Mouse (Mus musculus) spleen, postnatal 36 days (tissue): Measurements from ENCODE around the gene Pnkd.
"Not testable (repeated sequence)": the region's sequence is repeated elsewhere in the genome, so short reads cannot be mapped to it uniquely, and the experiment has no call there.

Experiments used
- DNase-seq, 2 experiments: peaks; one replicate each; pipeline ENCODE4 v3.0.0; 2022; ENCODE audit warnings: low spot score in 2 of 2, mixed read lengths in 1 of 2

Gene Pnkd

DNA sequence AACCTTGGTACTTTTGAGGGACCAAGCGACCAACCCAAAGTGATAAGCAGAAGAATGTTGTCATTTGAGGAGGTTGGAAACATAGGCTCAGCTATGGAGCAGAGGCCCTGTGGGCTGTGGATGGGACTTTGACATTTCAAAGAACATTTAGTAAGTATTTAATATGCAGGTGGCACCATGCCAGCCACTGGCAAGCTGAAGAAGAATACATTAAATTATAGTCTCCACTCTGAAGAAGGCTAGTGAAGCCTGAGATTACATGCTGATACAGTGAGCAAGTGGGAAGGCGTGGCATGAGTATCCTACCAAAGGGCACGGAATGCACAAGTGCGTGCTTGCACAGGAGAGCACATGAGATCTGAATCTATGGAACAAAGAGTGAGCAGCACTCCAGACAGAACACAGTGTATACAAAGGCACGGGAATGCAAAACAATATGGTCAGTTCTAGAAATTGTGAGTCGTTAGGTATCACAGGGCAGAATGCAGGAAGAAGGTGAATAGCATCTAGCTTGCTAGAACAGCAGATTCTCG is 45.2 kb downstream of the Pnkd start:
- DNase-seq = no peak

- no peak for DNase-seq
Observed at GRCm38 (mm10) chr1:74331046-74331681, 46.4 kb downstream of the Pnkd start.

DNA sequence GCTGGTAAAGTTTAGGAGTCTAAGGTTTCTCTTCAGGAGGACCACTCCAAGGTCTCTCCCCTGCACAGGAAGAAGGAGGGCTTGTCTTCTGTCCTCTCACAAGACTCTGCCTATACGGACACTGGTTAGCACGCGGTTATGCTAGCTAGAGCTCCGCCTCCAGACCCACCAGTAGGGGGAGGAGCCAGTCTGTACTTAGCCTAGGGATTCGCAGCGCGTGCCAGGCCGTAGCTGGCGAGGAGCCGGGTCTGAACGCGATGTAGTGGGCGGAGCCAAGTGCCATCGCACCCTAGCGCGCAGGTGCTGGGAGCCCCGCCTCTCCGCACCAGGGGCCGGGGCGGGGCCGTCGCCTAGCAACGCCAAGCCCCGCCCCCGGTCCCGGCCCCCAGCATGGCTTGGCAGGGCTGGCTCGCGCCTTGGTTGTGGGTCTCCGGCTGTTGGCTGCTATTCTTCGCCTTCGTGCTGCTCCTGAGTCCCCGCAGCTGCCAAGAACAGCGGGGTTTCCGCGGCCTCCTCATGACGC is 47.6 kb downstream of the Pnkd start:
- DNase-seq = peak; percentile 93

GRCm38 (mm10) chr1:74332930-74333329 is 48.2 kb downstream of the Pnkd start:
- no peak for DNase-seq

GRCm38 (mm10) chr1:74334607-74335006 is 49.9 kb downstream of the Pnkd start:
- DNase-seq = no peak

DNA sequence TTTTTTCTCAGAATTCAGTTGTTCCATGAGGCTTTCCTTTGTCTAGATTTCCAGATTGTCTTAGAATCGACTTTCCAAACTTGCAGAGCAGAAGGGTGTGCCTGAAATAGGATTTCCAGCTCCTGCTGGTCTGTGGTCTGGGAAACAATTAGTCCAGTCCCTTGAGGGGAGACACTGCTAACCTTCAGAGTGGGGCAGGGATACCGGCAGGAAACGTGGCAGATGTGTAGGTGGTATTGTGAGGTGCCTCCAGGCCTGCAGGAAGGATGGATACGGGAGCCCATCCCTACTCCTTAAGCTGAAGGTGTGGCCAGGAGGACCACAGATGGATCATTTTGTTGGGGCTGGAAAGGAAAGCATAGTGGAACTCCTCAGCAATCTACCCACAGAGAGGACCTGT is 50.3 kb downstream of the Pnkd start:
- DNase-seq = no peak

DNA sequence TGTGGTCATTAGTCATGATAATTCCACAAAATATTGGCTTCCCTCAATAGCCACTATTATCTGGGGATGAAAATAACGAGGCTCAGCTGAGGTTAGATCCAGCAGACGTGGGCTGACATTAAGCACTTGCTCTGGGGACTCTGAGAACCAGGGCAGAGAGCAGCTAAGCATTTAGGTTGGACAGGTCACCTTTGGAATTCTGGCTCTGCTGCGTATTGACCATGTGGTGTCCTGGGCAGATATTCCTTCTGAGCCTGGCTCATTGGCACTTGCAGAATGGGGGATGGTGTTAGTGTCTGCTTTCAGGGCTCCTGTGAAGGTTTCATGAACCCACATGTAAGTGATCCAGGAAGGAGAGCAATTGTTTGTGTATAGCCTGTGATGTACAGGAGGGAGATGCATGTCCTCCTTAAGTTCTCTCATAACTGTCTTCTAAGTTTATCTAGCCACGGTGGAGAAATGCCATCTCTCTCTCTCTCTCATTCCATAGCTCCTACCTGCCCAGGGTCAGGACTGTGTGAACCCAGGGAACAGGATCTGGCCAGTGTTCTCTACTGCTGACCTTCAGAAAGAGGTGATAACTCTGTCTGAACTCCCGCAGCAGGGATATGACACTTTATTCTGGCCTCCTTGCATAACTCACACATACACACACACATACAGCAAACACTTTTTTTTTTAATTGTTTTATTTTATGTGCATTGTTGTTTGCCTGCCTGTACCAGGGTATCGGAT is 50.9 kb downstream of the Pnkd start:
- no peak for DNase-seq

- no peak for DNase-seq
Observed at GRCm38 (mm10) chr1:74337241-74337771, 52.6 kb downstream of the Pnkd start.

DNA sequence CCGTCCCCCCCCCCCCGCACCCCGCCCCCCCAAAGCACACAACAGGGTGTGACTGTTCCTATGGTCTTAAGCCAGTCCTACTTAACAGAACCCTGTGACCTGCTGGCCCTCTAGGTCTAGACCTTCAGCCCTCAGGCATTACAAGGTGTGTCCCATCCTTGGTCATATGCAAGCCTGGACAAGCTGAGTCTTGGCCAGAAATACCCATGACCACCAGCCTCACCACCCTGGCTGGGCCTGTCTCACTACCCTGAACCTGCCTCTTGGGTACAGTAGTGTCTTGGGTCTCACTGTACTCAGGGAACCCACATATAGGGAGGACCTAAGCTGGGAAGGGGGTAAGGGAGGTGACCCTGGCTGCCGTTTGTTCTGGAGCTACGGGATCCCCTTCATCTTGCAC is 53.3 kb downstream of the Pnkd start:
- no peak for DNase-seq

DNA sequence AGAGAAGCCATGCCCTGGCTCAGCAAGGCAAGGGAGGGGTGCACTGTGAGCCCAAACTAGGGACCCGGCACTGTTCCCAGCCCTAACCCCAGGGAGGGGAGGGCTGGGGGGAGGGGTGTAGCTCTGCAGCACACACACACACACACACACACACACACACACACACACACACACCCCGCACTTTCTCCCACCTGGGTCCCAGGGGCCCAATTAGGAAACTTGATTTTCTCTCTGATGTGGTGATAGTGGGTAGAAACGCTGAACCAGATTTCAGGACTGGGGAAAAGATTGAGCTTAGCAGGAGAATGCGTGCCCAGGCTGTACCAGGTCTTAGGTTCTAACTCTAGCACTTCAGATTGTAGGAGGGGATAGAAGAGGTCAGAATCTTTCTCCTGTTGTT is 53.9 kb downstream of the Pnkd start:
- DNase-seq = no peak

- DNase-seq = no peak
Observed at GRCm38 (mm10) chr1:74339917-74340316, 55.2 kb downstream of the Pnkd start.

DNA sequence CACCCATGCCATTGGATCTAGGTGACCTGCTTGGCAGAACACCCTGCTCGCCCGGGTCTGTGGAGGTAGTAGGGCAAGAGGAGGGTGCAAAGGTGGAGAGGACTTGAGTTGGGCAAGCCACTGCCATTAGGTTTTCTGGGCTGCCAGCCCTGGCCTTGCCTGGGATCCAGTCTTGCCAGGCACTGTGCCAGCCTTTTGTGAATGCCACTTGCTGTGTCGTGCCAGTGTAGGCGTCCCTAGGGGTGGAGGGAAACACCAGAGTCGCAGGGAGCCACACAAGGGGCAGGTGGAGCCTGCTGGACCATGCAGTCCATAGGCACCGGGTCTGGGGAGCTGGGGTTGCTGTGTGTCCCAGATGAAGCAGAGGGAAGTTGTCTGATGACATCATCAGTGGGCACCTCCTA is 55.6 kb downstream of the Pnkd start:
- no peak for DNase-seq

DNA sequence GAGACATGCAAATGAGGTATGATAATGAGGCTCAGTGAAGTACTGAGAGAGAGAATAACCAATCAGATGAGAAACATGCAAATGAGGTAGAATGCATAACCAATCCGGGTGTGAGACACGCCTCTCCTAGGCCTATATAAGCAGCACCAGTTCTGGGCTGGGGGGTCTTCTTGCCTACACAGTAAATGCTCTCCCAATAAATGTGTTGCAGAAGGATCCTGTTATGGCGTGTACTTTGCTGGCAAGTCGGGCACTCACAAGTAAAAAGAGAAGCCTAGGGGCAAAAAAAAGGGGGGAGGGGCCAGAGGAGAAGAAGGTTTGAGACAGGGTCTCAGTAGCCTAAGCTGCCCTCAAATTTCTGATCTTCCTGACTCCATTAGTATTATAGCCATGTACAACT is 56.3 kb downstream of the Pnkd start:
- DNase-seq = not testable (repeated sequence)

- DNase-seq = no peak
Observed at GRCm38 (mm10) chr1:74341898-74342297, 57.2 kb downstream of the Pnkd start.

GRCm38 (mm10) chr1:74342308-74342707 is 57.6 kb downstream of the Pnkd start:
- DNase-seq = no peak

GRCm38 (mm10) chr1:74343161-74343560 is 58.4 kb downstream of the Pnkd start:
- no peak for DNase-seq

- DNase-seq = no peak
Observed at GRCm38 (mm10) chr1:74344163-74344916, 59.6 kb downstream of the Pnkd start.

GRCm38 (mm10) chr1:74351185-74351769 is 66.5 kb downstream of the Pnkd start:
- no peak for DNase-seq

GRCm38 (mm10) chr1:74352532-74353096 is 67.9 kb downstream of the Pnkd start:
- no peak for DNase-seq

- no peak for DNase-seq
Observed at GRCm38 (mm10) chr1:74353453-74354229, 68.9 kb downstream of the Pnkd start.

GRCm38 (mm10) chr1:74357531-74357930 is 72.8 kb downstream of the Pnkd start:
- DNase-seq = no peak
